Comparison of ENCODE assay signal across 23 mouse cellular contexts in genomic region chr7:66981591-66981990, GRCm38 (mm10).
DNase-seq lines count a peak whose midpoint lies in the region; TF ChIP-seq lines count a peak whose summit lies in the region.
"Had no signal": no experiment of that assay in that cellular context is flagged by ENCODE, and none has a peak within 500 bp of the region (broad histone marks: within the 10 kb centered on the region; RNA-seq: fewer than 3 reads in every experiment).

No protein-coding gene starts in this region.

- TF ChIP-seq CTCF in layer of hippocampus, adult 2 months (conservative IDR thresholded peaks at IDR 0.05): no peak

- DNase-seq in heart, adult 11 months: peak; percentile 44
- DNase-seq in heart, postnatal 14 days: no peak
- no peak for DNase-seq in layer of hippocampus, adult 2 months (ENCODE audit: low spot score in 2 of 2)
- DNase-seq in layer of hippocampus, adult 9-10 months (ENCODE audit: low spot score): no peak
- DNase-seq in right cerebral cortex, adult 18-20 months: peak; percentile 51
- no peak for DNase-seq in right cerebral cortex, postnatal 14 days
- peak; percentile 27 for DNase-seq in brain, adult 2 months (ENCODE audit: low read depth, low spot score)
- DNase-seq: adrenal gland, postnatal 10 days; adrenal gland, postnatal 36 days; B cell, adult 2 months; cerebellum, adult 11 months; cerebellum, adult 2 months; cerebellum, adult 9-11 months; cerebellum, postnatal 25 days; forebrain, postnatal 0 days; gastrocnemius, postnatal 10 days; gastrocnemius, postnatal 36 days; heart, postnatal 4 days had no signal

- peak overlapping the region; percentile 46; the same call in 1 of the 2 replicates for H3K27ac ChIP-seq in layer of hippocampus, adult 2 months
- H3K27ac ChIP-seq: embryonic facial prominence, embryonic 12.5 days; embryonic facial prominence, embryonic 15.5 days; hindbrain, embryonic 14.5 days; hindbrain, postnatal 0 days had no signal

- no peak overlapping the region for H3K4me3 ChIP-seq in layer of hippocampus, adult 2 months
- H3K4me3 ChIP-seq: embryonic facial prominence, embryonic 12.5 days; embryonic facial prominence, embryonic 15.5 days; heart, embryonic 12.5 days had no signal

- intact Hi-C loops in heart, postnatal 14 days (cut with DNase I): no loop called here

Comparison
In these comparisons a context has a peak if more than half of its experiments do, and no peak if none do; other contexts are left out.
1. DNase-seq: peak in heart, adult 11 months (single experiment), right cerebral cortex, adult 18-20 months (single experiment) and brain, adult 2 months (single experiment); none in heart, postnatal 14 days (0 of 2), layer of hippocampus, adult 2 months (0 of 2), layer of hippocampus, adult 9-10 months (single experiment) and right cerebral cortex, postnatal 14 days (single experiment).